Mouse (Mus musculus) myocyte (in vitro differentiated cells): Measurements from ENCODE around the gene Ppp6r2. TPM values are rescaled to one million over a fixed set of nuclear protein-coding genes. Genes with fewer than 3 reads are reported as not detected.

Experiments
- H3K27me3 ChIP-seq: one replicate; pipeline ENCODE4 v1.6.1; 2011; ENCODE audit not compliant: control insufficient read depth, insufficient read depth, insufficient read length
- H3K36me3 ChIP-seq: one replicate; pipeline ENCODE4 v1.6.1; 2011; ENCODE audit not compliant: control insufficient read depth, insufficient read depth
- H3K4me2 ChIP-seq: one replicate; pipeline ENCODE4 v1.6.1; 2011; ENCODE audit warnings: low read depth, control low read depth
- H3K4me3 ChIP-seq: one replicate; pipeline ENCODE4 v1.5.1; 2011; ENCODE audit warnings: mild to moderate bottlenecking, control low read depth, moderate library complexity
- H3K79me2 ChIP-seq: one replicate; pipeline ENCODE4 v1.6.1; 2011; ENCODE audit not compliant: control insufficient read depth, insufficient read depth
- H3ac ChIP-seq: one replicate; pipeline ENCODE4 v1.6.1; 2011; ENCODE audit not compliant: control insufficient read depth, insufficient read length
- CEBPB ChIP-seq: IDR thresholded peaks from 2 replicates; pipeline ENCODE4 v1.6.1; 2011; ENCODE audit warnings: mild to moderate bottlenecking, moderate library complexity; ENCODE audit not compliant: poor library complexity, insufficient read depth, severe bottlenecking
- E2F4 ChIP-seq: IDR thresholded peaks from one replicate; pipeline ENCODE4 v1.6.1; 2011; ENCODE audit warnings: mild to moderate bottlenecking, control low read depth, moderate library complexity; ENCODE audit not compliant: insufficient read depth
- MAX ChIP-seq: IDR thresholded peaks from one replicate; pipeline ENCODE4 v1.6.1; 2011; ENCODE audit warnings: low read depth, mild to moderate bottlenecking, control low read depth
- MYOD1 ChIP-seq, 3 experiments: IDR thresholded peaks; one replicate each; pipeline ENCODE4 v1.6.1; 2011; ENCODE audit warnings: control low read depth in 2 of 3, low read depth in 2 of 3, mild to moderate bottlenecking in 2 of 3, moderate library complexity in 1 of 3; ENCODE audit not compliant: insufficient read length in 2 of 3, control insufficient read depth in 1 of 3
- MYOG ChIP-seq, 3 experiments: IDR thresholded peaks; one replicate each; pipeline ENCODE4 v1.6.1; 2011; ENCODE audit warnings: control low read depth in 2 of 3, low read depth in 2 of 3, mild to moderate bottlenecking in 2 of 3; ENCODE audit not compliant: insufficient read length in 2 of 3, control insufficient read depth in 1 of 3, insufficient read depth in 1 of 3
- POLR2A ChIP-seq: IDR thresholded peaks from one replicate; pipeline ENCODE4 v1.6.1; 2011; ENCODE audit warnings: low read depth, mild to moderate bottlenecking, control low read depth, moderate library complexity; ENCODE audit not compliant: insufficient read length
- POLR2AphosphoS2 ChIP-seq: IDR thresholded peaks from one replicate; pipeline ENCODE4 v1.6.1; 2011; ENCODE audit warnings: low read depth, control low read depth; ENCODE audit not compliant: insufficient read length
- REST ChIP-seq: IDR thresholded peaks from one replicate; pipeline ENCODE4 v1.6.1; 2011; ENCODE audit warnings: mild to moderate bottlenecking, control low read depth, moderate library complexity; ENCODE audit not compliant: insufficient read depth, insufficient read length
- SRF ChIP-seq: IDR thresholded peaks from one replicate; pipeline ENCODE4 v1.6.1; 2011; ENCODE audit warnings: low read depth; ENCODE audit not compliant: control insufficient read depth, insufficient read length
- TCF12 ChIP-seq: IDR thresholded peaks from one replicate; pipeline ENCODE4 v1.6.1; 2011; ENCODE audit warnings: mild to moderate bottlenecking, control low read depth; ENCODE audit not compliant: poor library complexity, insufficient read depth, severe bottlenecking
- TCF3 ChIP-seq: IDR thresholded peaks from one replicate; pipeline ENCODE4 v1.6.1; 2011; ENCODE audit warnings: low read depth, control low read depth; ENCODE audit not compliant: insufficient read length
- USF1 ChIP-seq: IDR thresholded peaks from one replicate; pipeline ENCODE4 v1.6.1; 2011; ENCODE audit warnings: low read depth, mild to moderate bottlenecking, control low read depth, moderate library complexity
- polyA plus RNA-seq: library from polyadenylated mRNA; unstranded; fragments of >200 nt; fragmentation: generic; extraction: Trizol; gene quantifications from one replicate; pipeline ENCODE4 v1.2.1, GENCODE M21; 2012; ENCODE audit warnings: missing spikeins

Ppp6r2 gene
- polyA plus RNA-seq, 1 experiment: 43.6 TPM

- H3K27me3 ChIP-seq: no peaks in the 10 kb centered on the region
- H3K4me2 ChIP-seq: no peak overlapping the region
- H3ac ChIP-seq: no peak overlapping the region
- peaks cover 93% of the 10 kb centered on the region for H3K79me2 ChIP-seq
- no peak overlapping the region for H3K4me3 ChIP-seq
- no peaks in the 10 kb centered on the region for H3K36me3 ChIP-seq
- TF ChIP-seq MYOD1 (IDR thresholded peaks at IDR 0.05; ENCODE audit: control insufficient read depth in 1 of 3, insufficient read length in 2 of 3, low read depth in 2 of 3): no peak
- no peak for TF ChIP-seq E2F4
- TF ChIP-seq REST: no peak
- TF ChIP-seq USF1: no peak
Measured at GRCm38 (mm10) chr15:89175411-89176155, 35.8 kb upstream of the Ppp6r2 start.

GRCm38 (mm10) chr15:89177121-89177520 lies 34.2 kb upstream of the Ppp6r2 start:
- no peak overlapping the region for H3ac ChIP-seq
- no peaks in the 10 kb centered on the region for H3K36me3 ChIP-seq
- peak overlapping the region; percentile 65 for H3K4me3 ChIP-seq
- peak overlapping the region; percentile 96 for H3K4me2 ChIP-seq
- H3K79me2 ChIP-seq: peaks cover 78% of the 10 kb centered on the region
- TF ChIP-seq POLR2AphosphoS2 (no peak), CEBPB (no peak), TCF3 (no peak), MYOD1 (IDR thresholded peaks at IDR 0.05; ENCODE audit: control insufficient read depth in 1 of 3, insufficient read length in 2 of 3, low read depth in 2 of 3) (no peak), TCF12 (no peak), USF1 (no peak), MAX (no peak), POLR2A (no peak), E2F4 (no peak), REST (no peak), MYOG (IDR thresholded peaks at IDR 0.05; ENCODE audit: control insufficient read depth in 1 of 3, insufficient read depth in 1 of 3, insufficient read length in 2 of 3, low read depth in 2 of 3) (no peak), SRF (no peak)
- no peaks in the 10 kb centered on the region for H3K27me3 ChIP-seq

GRCm38 (mm10) chr15:89177576-89178259 lies 33.6 kb upstream of the Ppp6r2 start:
- Histone ChIP-seq H3K36me3 (no peaks in the 10 kb centered on the region), H3K4me2 (peak overlapping the region; percentile 96), H3K79me2 (peaks cover 72% of the 10 kb centered on the region), H3K4me3 (peak overlapping the region; percentile 65), H3K27me3 (no peaks in the 10 kb centered on the region), H3ac (no peak overlapping the region)
- TF ChIP-seq POLR2A: peak; percentile 49
- TF ChIP-seq CEBPB: 0 out of 2 replicates have a peak, but pooled peaks have one; percentile 33
- no peak for TF ChIP-seq USF1

GRCm38 (mm10) chr15:89178260-89178860 lies 33.0 kb upstream of the Ppp6r2 start:
- peaks cover 66% of the 10 kb centered on the region for H3K79me2 ChIP-seq
- TF ChIP-seq POLR2A: no peak
- no peak for TF ChIP-seq MAX
- TF ChIP-seq CEBPB: no peak
- no peak for TF ChIP-seq MYOD1 (IDR thresholded peaks at IDR 0.05; ENCODE audit: control insufficient read depth in 1 of 3, insufficient read length in 2 of 3, low read depth in 2 of 3)
- TF ChIP-seq POLR2AphosphoS2: peak; percentile 37
- H3K4me2 ChIP-seq: peak overlapping the region; percentile 96

GRCm38 (mm10) chr15:89178954-89179629 lies 32.3 kb upstream of the Ppp6r2 start:
- TF ChIP-seq SRF (no peak), USF1 (no peak), TCF12 (no peak), E2F4 (no peak), MYOG (IDR thresholded peaks at IDR 0.05; ENCODE audit: control insufficient read depth in 1 of 3, insufficient read depth in 1 of 3, insufficient read length in 2 of 3, low read depth in 2 of 3) (no peak), REST (no peak), MYOD1 (IDR thresholded peaks at IDR 0.05; ENCODE audit: control insufficient read depth in 1 of 3, insufficient read length in 2 of 3, low read depth in 2 of 3) (no peak), POLR2A (peak; percentile 82), MAX (no peak), POLR2AphosphoS2 (peak; percentile 75), TCF3 (no peak), CEBPB (no peak)
- H3K4me3 ChIP-seq: peak overlapping the region; percentile 65
- H3K4me2 ChIP-seq: peak overlapping the region; percentile 96
- H3K27me3 ChIP-seq: no peaks in the 10 kb centered on the region
- H3K36me3 ChIP-seq: no peaks in the 10 kb centered on the region
- peaks cover 59% of the 10 kb centered on the region for H3K79me2 ChIP-seq
- peak overlapping the region; percentile 63 for H3ac ChIP-seq

More at GRCm38 (mm10) chr15:89178260-89178860, 33.0 kb upstream of the Ppp6r2 start:
- no peaks in the 10 kb centered on the region for H3K27me3 ChIP-seq
- H3K4me3 ChIP-seq: peak overlapping the region; percentile 65
- no peaks in the 10 kb centered on the region for H3K36me3 ChIP-seq
- H3ac ChIP-seq: no peak overlapping the region
